Mouse (Mus musculus) kidney, adult 18-20 months (tissue): ENCODE results near the gene Ccdc61.
A peak's percentile ranks its signal among the peaks of the same experiment; 100 is the strongest.

ENCODE experiments used
- DNase-seq: peaks from one replicate; pipeline ENCODE4 v3.0.0; 2021

Gene Ccdc61

DNA sequence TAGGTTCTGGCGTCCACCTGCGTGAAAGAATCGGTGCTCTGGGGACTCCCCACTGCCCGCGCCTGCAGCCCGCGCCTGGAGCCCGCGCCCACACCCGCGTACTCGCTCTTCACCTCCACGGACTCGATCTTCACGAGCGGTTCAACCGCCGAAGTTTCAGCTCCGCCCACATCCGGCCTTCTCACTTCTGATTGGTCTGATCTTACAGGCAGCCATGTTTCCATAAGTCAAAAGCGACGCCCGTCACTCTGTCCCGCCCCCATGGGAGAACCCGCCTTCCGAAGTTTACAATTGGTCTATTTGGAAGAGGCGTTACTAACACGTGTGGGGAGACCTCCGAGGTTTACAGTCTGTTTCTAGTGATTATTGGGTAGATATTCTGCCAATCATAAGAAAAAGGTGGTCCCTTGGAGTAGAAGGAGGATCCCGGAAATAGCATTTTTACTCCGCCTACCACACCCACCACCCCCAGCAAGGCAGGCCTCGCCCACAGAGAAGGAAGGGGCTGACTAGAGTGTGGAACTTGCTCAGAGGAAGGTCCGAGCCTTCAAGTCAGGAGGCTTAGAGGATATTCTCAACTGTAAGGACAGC, at the start of gene Ccdc61:
Ccdc61 (minus strand) TSS at position 175 of the 591 bp plus-strand sequence.
- DNase-seq: peak; percentile 97

DNA sequence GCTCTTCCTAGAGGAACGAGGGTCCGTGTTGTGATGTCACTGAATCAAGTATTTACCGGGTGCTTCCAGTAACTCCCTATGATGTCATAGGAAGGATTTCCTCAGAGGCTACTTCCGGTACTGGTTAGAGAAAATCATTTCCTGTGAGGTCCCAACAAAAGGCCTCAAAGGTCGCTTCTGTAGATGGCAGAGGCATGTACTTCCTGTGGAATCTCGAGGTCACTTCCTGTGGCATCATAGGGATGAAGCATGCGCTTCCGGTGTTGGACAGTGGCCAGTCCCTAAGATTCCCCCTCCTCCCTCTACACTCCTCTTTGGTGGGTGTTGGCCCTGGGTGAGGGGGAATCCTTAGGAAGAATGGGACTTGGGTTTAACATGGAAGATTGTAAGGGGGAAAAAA, 49.2 kb upstream of the Ccdc61 start:
- peak; percentile 46 for DNase-seq

DNA sequence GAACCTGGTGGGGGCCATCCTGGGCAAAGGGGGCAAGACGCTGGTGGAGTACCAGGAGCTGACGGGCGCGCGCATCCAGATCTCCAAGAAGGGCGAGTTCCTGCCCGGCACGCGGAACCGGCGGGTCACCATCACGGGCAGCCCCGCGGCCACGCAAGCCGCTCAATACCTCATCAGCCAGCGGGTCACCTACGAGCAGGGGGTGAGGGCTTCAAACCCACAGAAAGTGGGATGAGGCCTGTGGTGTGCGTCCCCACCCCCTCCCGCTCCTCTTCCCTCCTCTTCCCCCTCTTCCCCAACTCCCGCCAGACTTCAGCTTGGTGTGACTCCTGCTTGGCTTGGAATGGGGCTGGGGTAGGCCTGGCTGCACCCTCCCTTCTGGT, 48.2 kb upstream of the Ccdc61 start:
- DNase-seq: no peak

- peak; percentile 68 for DNase-seq
Observed at GRCm38 (mm10) chr7:18957569-18958383, 47.6 kb upstream of the Ccdc61 start.

GRCm38 (mm10) chr7:18951397-18951796, 41.2 kb upstream of the Ccdc61 start:
- DNase-seq: peak; percentile 38

- no peak for DNase-seq
Observed at GRCm38 (mm10) chr7:18950523-18951315, 40.5 kb upstream of the Ccdc61 start.

DNA sequence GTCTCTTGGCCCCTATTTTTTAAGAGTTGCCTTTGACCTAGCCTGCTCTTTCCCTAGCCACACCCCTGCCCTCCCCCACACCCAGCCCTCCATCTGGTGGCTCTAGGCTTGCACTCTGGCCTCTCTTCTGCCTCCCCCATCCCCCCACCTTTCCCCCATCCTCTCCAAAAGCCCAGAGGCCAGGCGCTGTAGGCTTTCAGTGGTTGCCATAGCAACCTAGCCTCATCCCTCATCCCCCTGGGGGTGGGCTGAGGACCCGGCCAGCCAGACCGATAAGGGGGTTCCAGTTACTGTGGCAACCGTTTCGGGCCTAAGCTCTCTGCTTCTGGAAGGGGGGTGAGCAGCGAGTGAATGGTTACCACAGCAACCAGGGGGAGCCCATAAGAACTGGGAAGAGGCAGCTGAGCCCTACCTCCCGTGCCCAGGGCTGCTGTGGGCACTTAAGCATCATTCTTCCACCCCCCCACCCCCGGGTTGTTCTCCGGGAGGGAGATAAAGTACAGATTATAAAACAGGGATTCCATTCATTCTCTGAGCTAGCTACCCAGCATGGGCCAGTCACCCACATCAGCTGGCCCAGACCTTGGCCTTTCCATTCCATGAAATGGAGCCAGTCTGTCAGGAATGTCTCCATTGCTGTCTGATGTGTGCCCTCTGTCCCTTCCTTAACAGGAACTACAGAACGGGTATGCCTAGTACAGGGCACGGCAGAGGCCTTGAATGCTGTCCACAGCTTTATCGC, 39.7 kb upstream of the Ccdc61 start:
- DNase-seq: no peak

DNA sequence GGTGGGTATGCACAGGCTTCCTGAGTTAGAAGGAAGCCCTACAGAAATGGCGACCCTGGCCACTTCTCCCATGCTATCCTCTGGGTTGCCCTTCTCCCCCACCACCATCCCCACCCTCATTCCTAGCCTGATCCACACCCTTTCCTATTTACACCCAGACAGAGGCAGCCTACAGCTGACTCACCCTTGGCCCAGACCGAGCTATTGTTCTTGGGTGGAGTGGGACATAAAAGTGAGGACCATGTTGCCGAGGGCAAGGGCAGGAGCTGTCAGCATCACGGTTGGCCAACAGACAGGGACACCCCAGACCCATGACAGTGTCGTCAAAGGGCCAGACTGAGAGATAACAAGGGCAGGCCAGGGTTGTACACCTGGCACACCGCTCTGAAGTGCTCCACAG, 37.9 kb upstream of the Ccdc61 start:
- peak; percentile 52 for DNase-seq

DNA sequence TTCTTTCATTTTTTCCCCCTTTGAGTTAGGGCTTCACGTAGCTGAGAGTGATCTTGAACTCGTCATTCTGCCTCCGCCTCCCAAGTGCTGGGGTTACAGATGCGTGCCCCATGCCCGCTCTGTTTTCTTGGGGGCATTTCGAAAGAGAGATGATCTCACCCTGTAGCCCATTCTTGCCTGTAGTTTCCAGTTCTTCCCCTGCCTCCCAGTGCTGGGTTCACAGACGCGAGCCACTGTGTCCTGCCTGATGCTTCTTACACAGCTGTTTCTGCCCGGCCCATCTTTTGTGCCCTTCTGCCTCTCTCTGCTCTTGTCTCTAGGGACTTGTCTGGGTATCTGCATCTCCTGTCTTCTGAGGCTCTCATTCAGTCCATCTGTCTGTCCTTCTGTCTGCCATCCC, 32.6 kb upstream of the Ccdc61 start:
- no peak for DNase-seq

DNA sequence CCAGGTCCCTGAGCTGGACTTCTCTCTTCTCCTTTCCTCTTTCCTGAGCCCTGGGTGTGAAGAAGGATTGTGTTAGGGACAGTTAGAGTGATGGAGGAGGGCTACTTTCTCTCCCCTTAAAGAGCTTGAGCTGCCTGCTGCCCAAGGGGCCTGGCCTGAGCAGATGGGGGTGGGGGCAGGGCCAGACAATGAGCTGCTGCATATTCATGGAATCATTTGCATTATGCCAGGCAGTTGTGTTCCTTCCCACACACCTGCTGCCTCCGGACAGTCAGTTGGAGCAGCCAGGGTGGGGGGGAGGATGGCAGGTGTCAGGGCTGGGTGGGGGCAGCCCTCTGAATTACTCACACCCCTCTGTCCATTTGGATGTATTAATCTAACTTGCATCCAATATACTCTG, 32.2 kb upstream of the Ccdc61 start:
- DNase-seq: no peak

- DNase-seq: peak; percentile 33
Observed at GRCm38 (mm10) chr7:18927759-18928158, 17.5 kb upstream of the Ccdc61 start.

DNA sequence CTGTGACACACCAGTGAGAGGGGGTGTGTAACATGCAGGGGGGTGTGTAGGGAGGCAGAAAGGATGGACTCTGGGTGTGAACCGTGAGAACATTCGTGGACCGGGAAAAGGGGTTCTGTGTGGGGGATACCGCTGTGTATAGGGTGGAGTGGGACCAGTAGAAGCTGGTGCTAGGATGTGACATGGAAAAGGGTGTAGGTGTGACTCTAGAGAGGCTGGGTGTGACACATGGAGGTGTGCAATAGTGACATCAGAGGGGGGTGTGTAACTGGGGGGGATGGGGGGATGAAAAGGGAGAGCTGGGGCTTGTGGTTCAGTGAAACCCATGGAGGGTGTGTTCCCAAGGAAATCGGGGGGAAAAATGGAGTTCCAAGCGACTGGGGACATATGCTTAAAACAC, 16.7 kb upstream of the Ccdc61 start:
- DNase-seq: no peak

DNA sequence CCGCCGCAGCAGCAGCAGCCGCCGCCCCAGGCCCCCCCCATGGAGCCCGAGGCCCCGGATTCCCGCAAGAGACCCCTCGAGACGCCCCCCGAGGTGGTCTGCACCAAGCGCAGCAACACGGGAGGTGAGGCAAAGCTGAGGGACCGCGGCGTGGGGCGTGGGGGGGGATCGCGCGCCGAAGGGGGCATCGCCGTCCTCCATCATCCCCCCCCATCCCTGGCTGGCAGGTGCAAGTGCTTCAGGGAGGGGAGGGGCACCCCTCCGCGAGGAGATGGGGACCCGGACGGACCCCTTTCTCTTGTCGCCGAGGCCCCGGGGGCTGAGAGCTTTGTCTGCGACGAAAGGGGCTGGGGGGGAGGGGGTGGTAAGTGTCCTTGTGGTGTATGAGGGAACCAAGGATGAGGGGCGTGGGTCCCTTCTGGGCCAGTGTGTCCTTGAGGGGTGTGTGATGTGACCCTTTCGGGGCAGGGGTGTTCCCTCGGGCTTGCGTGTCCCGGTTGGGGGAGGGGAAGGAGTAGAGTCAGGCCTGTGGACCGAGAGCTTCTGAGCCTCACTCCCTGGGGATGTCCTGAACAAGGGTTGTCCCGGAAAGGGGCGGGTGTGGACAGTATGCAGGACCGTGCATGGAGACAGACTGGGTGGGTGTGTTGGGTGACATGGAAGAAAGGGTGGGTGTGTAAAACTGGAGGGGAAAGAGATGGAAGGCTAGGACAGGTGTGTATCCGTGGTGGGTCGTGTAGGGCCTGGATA, 16.0 kb upstream of the Ccdc61 start:
- DNase-seq: peak; percentile 57

- DNase-seq: peak; percentile 85
Observed at GRCm38 (mm10) chr7:18925162-18925938, 15.1 kb upstream of the Ccdc61 start, which contains the start of gene Nova2. Gene Nova2 (plus strand): TSS chr7:18925888.

GRCm38 (mm10) chr7:18924321-18924720, 14.1 kb upstream of the Ccdc61 start:
- DNase-seq: no peak

DNA sequence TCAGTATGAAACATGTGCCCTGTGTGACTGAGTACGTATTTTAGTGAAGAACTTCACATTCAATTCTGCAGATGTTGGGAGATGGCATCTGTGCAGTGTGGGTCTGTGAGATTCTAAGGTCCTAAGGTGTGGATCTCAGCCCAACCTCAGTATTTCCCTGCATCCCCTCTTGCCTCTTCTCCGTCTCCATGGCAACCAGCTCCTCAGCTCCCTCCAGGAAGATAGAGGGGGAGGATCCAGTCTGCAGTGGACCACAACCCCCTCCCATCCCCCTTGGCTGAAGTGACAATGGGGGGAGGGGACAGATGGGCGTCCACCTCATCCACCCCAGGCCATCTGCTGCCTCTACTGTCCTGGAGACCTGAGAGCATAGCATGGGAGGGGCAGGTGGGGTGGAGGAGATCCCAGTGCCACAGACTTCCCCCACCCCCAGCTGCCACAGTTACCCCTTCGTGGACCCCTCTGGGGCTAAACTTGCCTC, 13.5 kb upstream of the Ccdc61 start:
- DNase-seq: no peak

DNA sequence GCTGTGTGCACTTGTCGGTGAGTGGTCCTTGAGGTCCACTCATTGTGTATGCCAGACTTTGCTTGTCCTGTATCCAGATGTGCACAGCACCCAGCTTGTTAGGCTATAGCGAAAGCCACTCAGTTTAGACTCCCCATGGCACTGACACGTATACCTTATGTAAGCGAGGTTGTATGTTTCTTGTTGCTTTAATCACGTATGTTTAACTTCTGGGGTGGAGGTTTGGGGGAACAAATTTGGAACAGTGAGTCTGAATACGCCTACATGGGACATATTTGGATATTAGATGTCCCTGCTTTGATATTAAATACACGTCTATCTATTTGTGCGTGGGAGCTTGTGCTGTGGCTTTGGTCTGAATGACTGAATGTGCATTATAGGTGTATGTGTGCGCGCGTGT, 13.1 kb upstream of the Ccdc61 start:
- no peak for DNase-seq

- DNase-seq: no peak
Observed at GRCm38 (mm10) chr7:18922807-18923206, 12.6 kb upstream of the Ccdc61 start.

GRCm38 (mm10) chr7:18921069-18921468, 10.9 kb upstream of the Ccdc61 start:
- DNase-seq: peak; percentile 65

DNA sequence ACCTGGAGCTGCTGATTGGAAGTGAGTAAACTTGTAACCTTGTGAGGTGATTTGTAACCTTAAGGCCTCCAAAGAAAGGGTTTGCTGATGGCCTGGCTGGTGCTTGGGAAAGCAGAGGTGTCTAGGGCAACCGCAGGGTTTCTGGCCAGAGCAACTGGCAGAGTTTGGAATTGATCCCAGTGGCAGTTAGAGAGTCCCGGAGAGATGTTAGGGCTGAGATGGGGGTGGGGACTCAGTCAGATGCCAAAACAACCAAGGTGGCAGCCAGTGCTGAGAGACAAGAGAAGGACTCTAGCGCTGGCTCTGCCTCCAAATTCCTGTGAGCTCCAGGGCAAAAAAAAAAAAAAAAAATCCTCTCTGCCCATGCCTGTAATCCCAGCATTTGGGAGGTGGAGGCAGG, 7.7 kb upstream of the Ccdc61 start:
- no peak for DNase-seq

DNA sequence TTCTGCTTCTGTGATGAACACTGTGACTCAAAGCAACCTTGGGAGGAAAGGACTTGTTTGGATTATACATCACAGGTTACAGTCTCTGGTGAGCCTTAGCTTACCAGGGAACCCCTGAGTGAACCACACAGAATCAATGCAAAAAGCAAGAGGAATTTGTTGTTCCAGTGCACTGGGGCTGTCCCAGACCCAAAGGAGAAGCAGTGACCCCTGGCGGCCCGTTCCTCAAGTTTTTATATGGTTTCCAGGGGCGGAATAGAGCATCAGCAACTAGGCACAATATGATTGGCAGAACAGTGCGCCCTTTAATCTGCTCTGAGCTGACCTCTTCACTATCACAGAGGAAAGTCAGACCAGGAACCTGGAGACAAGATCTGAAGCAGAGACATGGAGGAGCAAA, 6.0 kb upstream of the Ccdc61 start:
- DNase-seq: no peak
